22 mouse cellular contexts compared by ENCODE assay signal in the genomic region with DNA sequence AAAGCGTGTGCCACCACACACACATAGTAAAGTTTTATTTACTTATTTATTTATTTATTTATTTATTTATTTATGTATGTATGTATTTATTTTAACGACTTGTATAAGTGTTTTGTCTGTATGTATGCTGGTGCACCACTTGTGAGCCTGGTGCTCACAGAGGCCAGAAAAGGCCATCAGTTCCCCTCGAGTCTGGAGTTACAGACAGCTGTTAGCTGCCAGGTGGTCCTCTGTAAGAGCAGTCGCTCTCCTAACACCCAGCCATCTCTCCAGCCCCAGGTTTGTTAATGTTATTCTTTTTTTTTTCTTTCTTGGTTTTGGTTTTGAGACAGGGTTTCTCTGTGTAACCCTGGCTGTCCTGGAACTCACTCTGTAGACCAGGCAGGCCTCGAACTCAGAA. TPM values are rescaled to one million over a fixed set of nuclear protein-coding genes. Genes with fewer than 3 reads are reported as not detected.
"Had no signal": no experiment of that assay in that cellular context is flagged by ENCODE, and none has a peak within 500 bp of the region (broad histone marks: within the 10 kb centered on the region; RNA-seq: fewer than 3 reads in every experiment).

No protein-coding gene starts in this region.

- H3K27me3 ChIP-seq: intestine, embryonic 15.5 days; kidney, embryonic 15.5 days; midbrain, embryonic 13.5 days; neural tube, embryonic 12.5 days; neural tube, embryonic 15.5 days had no signal

- H3K27ac ChIP-seq: intestine, embryonic 15.5 days; kidney, embryonic 15.5 days; left cerebral cortex, adult 2 months; macrophage; midbrain, embryonic 13.5 days; neural tube, embryonic 12.5 days; neural tube, embryonic 15.5 days had no signal

- H3K9ac ChIP-seq: intestine, embryonic 15.5 days; kidney, embryonic 15.5 days; lung, embryonic 14.5 days; midbrain, embryonic 13.5 days; neural tube, embryonic 12.5 days; neural tube, embryonic 15.5 days had no signal

- ATAC-seq: intestine, embryonic 15.5 days; lung, postnatal 0 days; midbrain, embryonic 13.5 days had no signal

- H3K4me2 ChIP-seq: intestine, embryonic 15.5 days; kidney, embryonic 15.5 days; lung, embryonic 14.5 days; midbrain, embryonic 13.5 days; neural tube, embryonic 12.5 days; neural tube, embryonic 15.5 days had no signal

- DNase-seq: kidney, adult 11 months; kidney, adult 8-10 months; kidney, postnatal 10 days; kidney, postnatal 36 days; layer of hippocampus, postnatal 36 days; lung, embryonic 14.5 days; retina, postnatal 1 day; thymus, adult 18-20 months had no signal

- H3K9me3 ChIP-seq: intestine, embryonic 15.5 days; kidney, embryonic 15.5 days; midbrain, embryonic 13.5 days; neural tube, embryonic 12.5 days; neural tube, embryonic 15.5 days had no signal

- H3K4me3 ChIP-seq: intestine, embryonic 15.5 days; kidney, embryonic 15.5 days; left cerebral cortex, adult 2 months; midbrain, embryonic 13.5 days; neural tube, embryonic 12.5 days; neural tube, embryonic 15.5 days had no signal

- H3K4me1 ChIP-seq: kidney, embryonic 15.5 days; midbrain, embryonic 13.5 days; neural tube, embryonic 12.5 days; neural tube, embryonic 15.5 days had no signal

RNA-seq across cellular contexts. Expression of a gene that starts 6.8 kb away (rescaled TPM):
- total RNA-seq: layer of hippocampus, adult 8-10 months; layer of hippocampus, postnatal 10 days; layer of hippocampus, postnatal 36 days; left cerebral cortex, adult 2 months; left cerebral cortex, postnatal 10 days; left cerebral cortex, postnatal 36 days; midbrain, postnatal 0 days had no signal
- polyA plus RNA-seq: macrophage had no signal

RNA-seq across cellular contexts. Expression of a gene that starts 18.9 kb away (rescaled TPM):
- total RNA-seq: left cerebral cortex, postnatal 36 days; midbrain, postnatal 0 days had no signal
- polyA plus RNA-seq: testis, adult 2 months had no signal

RNA-seq across cellular contexts. Expression of a gene that starts 55.9 kb away (rescaled TPM):
- polyA plus RNA-seq: macrophage had no signal
